Mouse (Mus musculus): ENCODE measurements around the gene Arrdc2.
"Not testable (repeated sequence)": the region's sequence is repeated elsewhere in the genome, so short reads cannot be mapped to it uniquely, and the experiment has no call there.

The Arrdc2 gene

GRCm38 (mm10) chr8:70841147-70842072 lies 1.9 kb upstream of the Arrdc2 start:
- DNase-seq (ENCODE audit: low read depth in 2 of 2, low spot score in 2 of 2), result peak; percentile 85 to 87

- no peak for DNase-seq (ENCODE audit: low read depth in 2 of 2, low spot score in 2 of 2)
Measured at GRCm38 (mm10) chr8:70840590-70840989, 1.1 kb upstream of the Arrdc2 start.

GRCm38 (mm10) chr8:70838654-70839407 lies 689 bp downstream of the Arrdc2 start:
- DNase-seq (ENCODE audit: low read depth in 2 of 2, low spot score in 2 of 2), result peak in 1 of 2 experiments; percentile 29

GRCm38 (mm10) chr8:70836666-70837065 lies 2.9 kb downstream of the Arrdc2 start:
- DNase-seq (ENCODE audit: low read depth in 2 of 2, low spot score in 2 of 2), result no peak

GRCm38 (mm10) chr8:70834071-70834470 lies 5.4 kb downstream of the Arrdc2 start:
- DNase-seq (ENCODE audit: low read depth in 2 of 2, low spot score in 2 of 2), result no peak

- DNase-seq (ENCODE audit: low read depth in 2 of 2, low spot score in 2 of 2), result no peak
Measured at GRCm38 (mm10) chr8:70833520-70833919, 6.0 kb downstream of the Arrdc2 start.

GRCm38 (mm10) chr8:70833018-70833482 lies 6.5 kb downstream of the Arrdc2 start:
- DNase-seq (ENCODE audit: low read depth in 2 of 2, low spot score in 2 of 2), result peak; percentile 43 to 58

- no peak for DNase-seq (ENCODE audit: low read depth in 2 of 2, low spot score in 2 of 2)
Measured at GRCm38 (mm10) chr8:70832371-70832770, 7.1 kb downstream of the Arrdc2 start.

GRCm38 (mm10) chr8:70831517-70831916 lies 8.0 kb downstream of the Arrdc2 start:
- DNase-seq (ENCODE audit: low read depth in 2 of 2, low spot score in 2 of 2), result no peak

- no peak for DNase-seq (ENCODE audit: low read depth in 2 of 2, low spot score in 2 of 2)
Measured at GRCm38 (mm10) chr8:70827796-70828195, 11.7 kb downstream of the Arrdc2 start.

- DNase-seq (ENCODE audit: low read depth in 2 of 2, low spot score in 2 of 2), result no peak
Measured at GRCm38 (mm10) chr8:70827010-70827409, 12.5 kb downstream of the Arrdc2 start.

- DNase-seq (ENCODE audit: low read depth in 2 of 2, low spot score in 2 of 2), result no peak
Measured at GRCm38 (mm10) chr8:70825816-70826215, 13.7 kb downstream of the Arrdc2 start.

GRCm38 (mm10) chr8:70823802-70824201 lies 15.7 kb downstream of the Arrdc2 start:
- DNase-seq (ENCODE audit: low read depth in 2 of 2, low spot score in 2 of 2), result no peak

GRCm38 (mm10) chr8:70822594-70822993 lies 16.9 kb downstream of the Arrdc2 start:
- DNase-seq (ENCODE audit: low read depth in 2 of 2, low spot score in 2 of 2), result not testable (repeated sequence)

- no peak for DNase-seq (ENCODE audit: low read depth in 2 of 2, low spot score in 2 of 2)
Measured at GRCm38 (mm10) chr8:70821992-70822391, 17.5 kb downstream of the Arrdc2 start.

GRCm38 (mm10) chr8:70821399-70821962 lies 18.0 kb downstream of the Arrdc2 start:
- DNase-seq (ENCODE audit: low read depth in 2 of 2, low spot score in 2 of 2), result peak; percentile 57 to 62

GRCm38 (mm10) chr8:70820101-70820935 lies 19.2 kb downstream of the Arrdc2 start:
- DNase-seq (ENCODE audit: low read depth in 2 of 2, low spot score in 2 of 2), result no peak

- no peak for DNase-seq (ENCODE audit: low read depth in 2 of 2, low spot score in 2 of 2)
Measured at GRCm38 (mm10) chr8:70816679-70817078, 22.8 kb downstream of the Arrdc2 start.

GRCm38 (mm10) chr8:70812885-70813284 lies 26.6 kb downstream of the Arrdc2 start:
- no peak for DNase-seq (ENCODE audit: low read depth in 2 of 2, low spot score in 2 of 2)

- DNase-seq (ENCODE audit: low read depth in 2 of 2, low spot score in 2 of 2), result no peak
Measured at GRCm38 (mm10) chr8:70812055-70812454, 27.5 kb downstream of the Arrdc2 start.

Measured in CD8-positive naive resting alpha-beta T cell, adult 2 months (primary cell).